Mouse (Mus musculus): ENCODE measurements around the gene Atg16l2.

Atg16l2 gene

DNA sequence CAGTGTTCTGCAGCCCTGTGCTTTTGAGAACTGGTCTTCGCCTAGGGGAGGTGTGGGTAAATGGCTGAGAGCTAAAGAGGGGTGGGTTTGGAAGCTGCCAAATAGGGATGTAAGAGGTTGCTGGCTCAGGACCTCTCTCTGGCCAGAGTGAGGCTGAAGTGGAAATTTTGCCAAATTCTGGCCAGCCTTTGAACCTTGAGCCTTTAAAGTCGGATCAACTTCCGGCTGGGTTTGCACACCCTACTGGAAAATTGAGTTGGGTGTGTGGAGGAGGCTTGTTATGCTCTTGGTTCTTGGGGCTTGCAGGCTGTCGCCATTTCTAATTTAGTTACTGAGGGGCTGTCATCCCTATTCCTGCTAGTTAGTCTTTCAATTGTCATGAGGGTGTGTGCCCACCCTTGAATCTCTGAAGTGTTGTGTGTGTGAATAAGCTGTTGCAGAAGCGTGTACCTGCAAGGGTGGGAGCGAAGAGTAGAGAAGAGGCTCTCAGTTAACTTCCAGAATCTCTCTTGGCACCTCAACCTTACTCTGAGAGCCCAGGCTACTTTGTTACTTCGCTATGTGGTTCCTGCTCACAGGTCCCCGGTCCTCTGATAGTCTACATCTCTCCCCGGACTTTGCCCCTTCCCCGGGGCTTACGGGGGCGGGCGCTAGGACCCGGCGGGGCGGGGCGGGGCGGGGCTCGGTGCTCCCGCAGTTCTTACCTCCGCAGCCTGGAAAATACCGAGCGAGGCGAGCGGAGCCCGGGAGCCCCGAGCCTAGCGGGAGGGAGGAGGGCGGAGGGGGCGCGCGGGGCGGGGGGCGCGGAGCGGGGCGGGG is 18.6 kb upstream of the Atg16l2 start:
- DNase-seq, result peak; percentile 49

DNA sequence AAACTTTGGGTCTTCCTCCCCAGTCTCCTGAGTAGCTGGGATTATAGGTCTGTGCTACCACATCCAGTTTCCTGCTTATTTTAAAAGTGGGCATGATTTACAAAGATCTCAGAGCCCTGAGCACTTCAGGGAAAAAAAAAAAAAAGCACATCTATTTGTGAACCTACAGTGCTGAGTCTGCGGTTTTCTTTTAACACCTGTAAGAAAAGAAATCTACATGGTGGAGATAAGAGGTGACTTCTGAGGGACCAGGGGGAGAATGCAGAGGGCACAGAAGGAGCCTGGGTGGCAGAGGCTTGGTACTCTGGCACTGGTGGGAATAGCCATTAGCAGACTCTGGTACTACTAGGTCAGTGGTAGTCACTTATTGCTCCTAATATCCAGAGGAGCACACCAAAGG is 17.7 kb upstream of the Atg16l2 start:
- DNase-seq, result no peak

DNA sequence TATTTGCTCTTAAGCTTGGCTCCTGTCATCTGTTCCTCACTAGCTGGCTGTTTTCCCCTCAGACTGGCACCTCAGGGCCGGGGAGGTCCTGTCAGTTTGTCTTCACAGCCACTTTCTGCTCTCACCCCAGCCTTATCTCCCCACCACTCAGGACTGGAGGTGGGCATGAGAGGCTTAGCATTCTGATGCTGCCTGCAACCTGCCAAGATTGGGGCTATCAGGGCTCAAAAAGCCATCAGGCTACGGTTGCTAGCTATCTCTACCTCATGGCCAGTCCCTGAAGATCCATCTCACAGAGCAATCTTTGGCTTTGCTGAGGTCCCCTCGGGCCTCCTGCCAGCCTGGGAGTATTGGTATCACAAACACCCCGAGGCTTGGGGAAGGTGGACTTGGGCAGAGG is 16.8 kb upstream of the Atg16l2 start:
- DNase-seq, result no peak

DNA sequence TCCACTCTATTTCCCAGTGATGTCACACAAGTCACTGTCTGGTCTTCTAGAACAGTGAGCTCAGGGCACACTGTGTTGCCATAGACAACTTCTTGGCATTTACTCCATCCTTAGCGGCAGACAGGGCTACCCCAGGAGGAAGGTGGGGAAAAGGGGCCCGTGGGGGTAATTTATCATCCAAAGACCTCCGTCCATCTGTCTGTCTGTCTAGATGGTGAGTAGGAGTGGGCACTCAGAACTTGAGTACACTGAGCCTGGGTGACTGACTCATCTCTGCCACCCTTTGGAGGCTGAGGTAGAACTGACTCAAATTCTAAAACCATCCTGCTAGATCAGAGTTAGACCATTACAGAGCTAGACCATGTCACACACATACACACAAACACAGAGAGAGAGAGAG is 15.0 kb upstream of the Atg16l2 start, which contains the start of gene Stard10:
Gene Stard10, plus strand, starts transcription at position 73 of the 400 bp plus-strand sequence.
- no peak for DNase-seq

DNA sequence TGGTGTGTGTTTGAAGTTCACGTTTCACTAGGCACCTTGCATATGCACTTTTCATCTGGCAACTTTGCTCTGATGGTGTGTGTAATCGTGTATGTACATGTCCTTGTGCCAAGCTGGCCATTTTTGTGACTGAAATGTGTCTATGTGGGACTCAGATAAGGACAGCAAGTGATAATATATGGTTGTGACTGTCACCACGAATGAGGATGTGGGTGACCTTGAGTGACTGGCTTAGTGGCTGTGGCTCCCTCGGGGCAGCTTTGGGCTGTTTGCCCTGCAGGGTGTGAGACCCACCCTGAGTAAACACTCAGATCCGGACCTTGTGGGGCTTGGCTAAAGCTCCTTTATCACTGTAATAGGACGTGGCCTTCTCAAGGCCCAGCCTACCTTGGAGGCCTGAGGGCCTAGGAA is 14.5 kb upstream of the Atg16l2 start:
- no peak for DNase-seq

DNA sequence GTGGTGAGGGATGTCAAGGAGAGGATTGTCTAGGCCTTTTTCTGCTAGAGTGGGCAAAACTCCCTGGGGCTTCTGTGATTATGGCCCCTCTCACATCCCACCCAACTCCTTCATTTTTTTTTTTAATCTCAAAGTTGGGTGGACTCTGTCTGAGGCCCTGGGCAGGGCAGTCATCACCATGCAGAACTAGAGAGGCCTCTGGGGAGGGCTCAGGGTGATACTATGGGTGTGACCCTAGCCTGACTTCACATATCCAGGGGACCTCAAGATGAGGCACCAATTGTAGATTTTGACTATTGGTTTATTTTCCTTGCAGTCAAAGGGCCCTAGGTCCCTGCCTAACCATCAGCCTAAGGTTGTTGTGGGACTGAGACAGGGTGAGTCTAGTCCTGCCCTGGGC is 13.6 kb upstream of the Atg16l2 start:
- no peak for DNase-seq

DNA sequence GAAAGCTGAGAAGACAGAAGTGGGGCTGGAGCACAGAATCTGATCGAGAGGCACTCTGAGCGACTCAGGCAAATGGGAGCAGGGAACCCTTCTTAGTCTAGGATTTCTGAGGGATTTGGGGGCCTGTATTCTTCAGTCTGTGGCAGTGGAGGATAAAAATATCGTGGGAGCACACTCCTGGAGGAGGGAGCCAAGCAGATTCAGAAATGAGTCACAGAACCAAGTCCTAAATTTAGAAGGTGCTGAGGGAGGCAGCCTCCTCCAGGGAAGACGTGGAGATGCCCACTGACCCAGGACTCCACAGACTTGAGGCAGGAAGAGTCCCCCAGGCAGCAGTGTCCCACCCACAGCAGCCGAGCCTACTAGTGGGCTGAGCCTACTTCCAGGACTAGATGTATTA is 12.3 kb upstream of the Atg16l2 start:
- DNase-seq, result peak; percentile 86

DNA sequence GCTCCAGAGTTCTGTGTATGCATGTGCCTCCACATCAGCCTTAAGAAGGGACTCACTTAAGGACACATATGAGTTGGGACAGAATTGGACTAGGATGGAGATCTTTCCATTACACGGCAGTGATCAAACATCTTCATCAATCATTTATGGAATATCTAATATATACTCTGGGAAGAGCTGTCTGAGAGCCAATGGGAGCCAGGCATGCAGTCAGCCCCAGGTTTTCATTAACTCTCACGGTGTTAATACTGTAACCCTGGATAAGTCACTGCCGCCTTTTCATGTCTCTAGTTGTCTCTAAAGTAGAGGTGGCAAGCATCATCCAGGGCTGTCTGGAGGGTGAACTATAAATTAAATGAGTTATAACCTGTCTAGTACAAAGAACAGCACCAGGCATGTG is 11.0 kb upstream of the Atg16l2 start:
- no peak for DNase-seq

DNA sequence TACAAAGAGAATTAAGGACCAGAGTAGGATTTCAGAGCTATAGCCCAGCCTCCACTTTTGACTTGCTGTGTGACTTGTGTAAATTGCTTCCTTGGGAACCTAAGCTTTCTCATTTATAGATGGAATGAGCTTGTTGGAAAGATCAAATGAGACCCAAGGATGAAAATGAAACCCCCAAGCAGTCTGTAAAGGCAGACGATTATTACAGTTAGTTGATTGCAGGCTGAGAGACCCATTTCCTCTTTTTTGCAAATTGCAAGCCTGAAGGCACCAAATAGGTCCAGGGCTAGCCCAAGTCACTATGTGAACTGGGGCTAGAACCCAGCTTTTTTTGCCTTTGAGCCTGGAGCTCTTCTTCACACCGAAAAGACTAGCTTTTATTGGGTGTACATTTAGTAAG is 9.0 kb upstream of the Atg16l2 start:
- DNase-seq, result no peak

DNA sequence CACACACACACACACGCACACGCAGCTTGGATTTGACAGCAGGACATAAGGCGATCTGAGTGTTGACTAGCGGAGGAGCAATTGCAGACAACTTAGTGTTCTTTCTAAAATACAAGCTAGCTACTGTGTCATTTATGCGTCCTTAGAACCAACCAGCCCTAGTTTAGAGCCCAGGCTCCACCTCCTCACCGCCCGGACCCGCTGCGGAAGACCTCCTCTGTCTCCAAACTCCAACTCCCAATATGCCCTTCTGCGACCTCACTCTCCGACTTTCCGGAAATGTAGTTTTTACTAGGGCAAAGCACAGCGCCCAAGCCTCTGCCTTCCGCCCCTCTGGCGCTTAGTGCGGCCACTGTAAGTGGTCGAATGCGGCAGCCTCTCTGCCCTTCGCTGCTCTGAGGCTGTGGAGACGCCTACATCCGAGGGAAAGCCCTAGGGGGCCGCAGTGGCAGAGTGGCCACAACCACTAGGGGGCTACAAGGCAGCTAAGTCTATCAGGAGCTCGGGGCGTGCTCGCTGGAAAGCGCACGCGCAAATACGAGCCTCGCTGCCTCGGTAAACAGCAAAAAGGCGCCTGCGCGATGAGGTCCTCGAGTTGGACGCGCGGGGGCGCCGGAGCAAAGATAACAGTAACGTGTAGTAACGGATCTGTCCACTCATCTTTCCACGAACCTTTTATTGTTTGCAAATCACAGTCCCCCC is 8.4 kb upstream of the Atg16l2 start:
- DNase-seq, result peak; percentile 98

DNA sequence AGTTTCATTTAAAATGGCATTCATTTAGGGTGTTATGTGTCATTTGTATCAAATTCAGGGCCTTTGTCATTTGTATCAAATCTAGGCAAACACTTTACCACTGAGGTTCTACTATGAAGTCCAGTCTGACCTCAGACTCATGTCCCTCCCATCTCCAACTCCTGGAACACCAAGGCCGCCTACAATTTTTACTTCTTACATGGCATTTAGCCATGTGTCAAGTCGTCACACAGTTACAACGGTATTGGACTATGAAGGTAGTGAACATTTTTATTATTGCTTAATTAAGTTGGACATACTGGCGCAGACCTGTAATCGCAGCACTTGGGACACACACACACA is 7.9 kb upstream of the Atg16l2 start:
- DNase-seq, result no peak

DNA sequence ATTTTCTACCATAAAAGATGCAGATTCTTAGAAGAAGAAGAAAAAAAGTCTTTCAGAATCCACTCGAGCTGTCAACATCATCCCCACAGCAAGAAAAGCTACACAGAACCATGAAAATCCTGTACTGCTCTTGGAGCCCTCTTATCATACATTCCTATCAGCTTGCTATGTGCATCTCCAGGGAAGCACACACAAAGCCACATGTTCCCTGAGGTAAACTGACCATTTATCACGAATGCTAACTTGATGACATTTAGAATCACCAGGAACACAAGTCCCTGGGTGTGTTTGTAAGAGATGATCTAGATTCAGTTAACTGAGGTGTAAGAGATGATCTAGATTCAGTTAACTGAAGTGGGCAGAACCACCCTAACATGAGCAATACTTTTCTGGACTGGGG is 4.8 kb upstream of the Atg16l2 start:
- DNase-seq, result no peak

DNA sequence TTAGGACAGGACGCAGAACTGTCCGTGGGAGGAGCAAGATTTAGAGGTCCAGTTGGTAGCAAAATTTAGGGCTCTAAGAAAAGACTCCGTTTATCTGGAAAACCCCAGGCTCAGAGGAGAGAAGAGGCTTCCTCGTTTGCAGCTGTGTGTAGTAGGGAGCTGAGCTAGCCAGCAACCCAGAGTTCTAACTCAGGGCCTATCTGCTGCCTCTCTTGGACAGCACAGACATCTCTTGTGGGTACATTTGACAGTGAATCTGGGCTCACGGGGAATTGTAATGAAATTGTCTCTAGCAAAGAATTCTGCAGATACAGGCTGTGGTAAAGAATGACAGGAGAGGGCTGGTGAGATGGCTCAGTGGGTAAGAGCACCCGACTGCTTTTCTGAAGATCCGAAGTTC is 640 bp upstream of the Atg16l2 start:
- DNase-seq, result no peak

DNA sequence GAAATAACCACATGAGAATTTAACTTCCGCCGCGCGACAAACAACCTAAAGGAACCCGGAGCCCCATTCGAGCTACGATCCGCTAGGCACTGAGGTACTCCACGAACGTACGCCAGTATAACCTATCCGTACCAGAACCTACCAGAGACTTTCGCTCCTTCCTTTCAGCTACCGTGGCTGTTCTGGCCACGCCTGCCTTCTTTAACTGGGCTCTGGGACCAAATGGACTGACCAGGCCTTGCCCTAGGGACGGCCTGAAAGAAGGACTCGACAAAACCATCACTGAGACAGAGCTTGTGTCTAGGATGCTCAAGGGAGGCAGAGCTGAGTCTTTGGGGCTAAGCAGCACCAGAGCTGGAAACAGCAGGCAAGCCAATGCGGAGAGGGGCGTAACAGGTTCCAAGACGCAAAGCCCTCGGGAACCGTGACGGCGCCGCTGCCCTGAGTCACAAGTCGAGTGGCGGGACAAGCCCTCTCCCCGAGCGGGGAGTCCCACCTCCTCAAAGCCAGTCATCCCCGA is 630 bp downstream of the Atg16l2 start:
- DNase-seq, result no peak

DNA sequence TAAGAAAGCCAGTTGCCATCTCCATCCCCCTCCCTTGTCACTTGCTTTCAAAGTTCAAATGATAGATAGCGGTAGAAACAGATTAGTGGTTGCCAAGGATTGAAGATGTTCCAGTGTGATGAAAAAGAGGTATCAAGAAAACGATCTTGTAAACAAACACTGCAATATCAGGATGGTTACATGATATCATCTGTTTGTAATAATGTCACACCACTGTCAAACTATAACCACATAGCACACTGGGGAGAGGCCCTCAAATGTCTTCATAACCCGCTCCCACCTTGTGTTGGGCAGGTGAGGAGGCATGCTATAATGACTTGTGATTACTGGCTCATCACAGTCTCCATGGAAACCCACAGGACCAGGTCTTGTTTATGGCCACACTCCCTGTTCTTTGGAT is 3.7 kb downstream of the Atg16l2 start:
- DNase-seq, result no peak

DNA sequence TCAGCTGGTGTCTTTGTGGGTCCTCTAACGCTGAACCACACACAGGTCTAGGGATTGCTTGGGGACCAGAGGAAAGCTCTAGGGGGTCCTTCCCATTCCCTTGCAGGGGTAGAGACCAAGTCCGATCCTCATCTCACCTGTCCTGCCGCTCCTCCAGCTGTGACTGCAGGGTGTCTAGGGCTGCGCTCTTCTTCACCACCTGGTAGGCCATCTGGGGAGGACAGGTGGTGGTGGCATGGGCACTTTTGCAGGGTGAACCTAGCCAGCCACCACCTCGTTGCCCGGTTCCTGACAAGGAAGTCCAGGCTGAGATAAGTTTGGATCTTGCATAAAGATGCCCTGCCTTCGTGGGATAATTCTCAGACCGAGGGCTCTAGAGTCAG is 5.0 kb downstream of the Atg16l2 start:
- DNase-seq, result no peak

DNA sequence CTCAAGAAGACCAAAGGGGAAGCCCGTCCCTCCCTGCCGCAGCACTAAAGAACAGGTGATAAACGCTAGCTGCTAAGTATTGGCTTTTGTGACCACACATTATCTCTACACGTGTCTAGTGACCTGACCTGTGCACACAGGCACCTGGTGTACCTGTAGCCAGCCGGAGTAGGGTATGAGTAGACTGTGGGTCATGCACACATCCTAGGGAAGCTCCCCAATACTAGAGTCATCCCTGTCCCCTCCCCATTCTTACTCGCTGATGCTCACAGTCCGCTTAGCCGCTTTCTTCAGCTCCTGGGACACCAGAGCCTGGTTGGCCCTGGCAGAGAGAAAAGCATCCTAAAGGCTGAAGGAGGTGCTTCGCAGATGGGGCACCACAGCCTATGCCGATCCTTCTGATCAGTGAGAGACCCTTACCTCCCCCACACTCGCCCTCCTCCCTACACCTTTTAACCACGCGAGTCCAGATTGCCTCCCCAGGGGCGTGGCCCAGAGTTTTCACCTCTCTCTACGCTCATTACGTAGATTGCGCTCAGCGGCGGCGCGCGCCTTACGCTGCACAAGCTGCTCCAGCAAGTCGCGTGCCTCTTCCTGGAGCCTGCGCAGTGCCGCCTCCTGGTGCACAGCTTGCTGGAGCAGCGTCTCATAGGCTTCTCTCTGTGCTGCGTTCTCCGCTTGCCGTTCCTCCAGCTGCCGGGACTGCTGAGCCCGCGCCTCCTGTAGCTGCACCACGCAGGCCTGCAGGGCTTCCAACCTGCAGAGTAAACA is 5.6 kb downstream of the Atg16l2 start:
- peak; percentile 93 for DNase-seq

DNA sequence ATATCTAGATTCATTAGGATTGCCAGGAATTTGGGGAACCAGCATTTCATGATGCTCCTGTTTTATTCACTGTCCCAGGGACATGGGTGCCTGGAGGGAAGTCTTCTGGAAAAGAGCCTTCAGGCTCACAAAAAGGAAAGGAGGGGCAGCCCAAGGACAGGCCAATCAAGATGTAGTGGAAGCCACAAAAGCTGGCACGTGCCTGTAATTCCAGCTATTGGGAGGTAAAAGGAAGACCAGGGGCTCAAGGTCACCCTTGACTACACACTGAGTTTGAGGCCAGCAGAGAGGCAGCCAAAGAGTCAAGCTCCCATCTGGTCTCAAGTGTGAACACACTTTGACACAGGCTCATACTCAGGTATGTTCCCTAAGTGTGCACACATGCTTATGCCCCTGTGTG is 6.6 kb downstream of the Atg16l2 start:
- DNase-seq, result no peak

DNA sequence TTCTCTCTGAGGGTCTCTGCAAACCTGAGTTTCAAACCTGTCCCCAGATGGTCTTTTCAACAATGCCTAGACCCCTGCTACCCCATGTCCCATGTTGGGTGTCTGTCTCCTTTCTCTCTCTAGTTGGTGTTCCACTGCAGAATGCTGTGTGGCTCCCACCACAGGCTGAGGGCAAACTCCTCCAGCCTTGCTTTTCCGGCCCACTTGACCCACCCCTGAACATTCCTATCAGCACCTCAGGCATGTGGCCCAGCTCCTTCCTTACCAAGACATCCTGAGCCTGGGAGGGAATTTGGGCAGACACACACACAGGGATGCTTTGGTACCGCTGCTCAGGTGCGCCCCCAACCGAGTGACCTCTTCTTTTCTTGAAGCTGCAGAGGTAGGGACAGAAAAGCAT is 8.4 kb downstream of the Atg16l2 start:
- no peak for DNase-seq

DNA sequence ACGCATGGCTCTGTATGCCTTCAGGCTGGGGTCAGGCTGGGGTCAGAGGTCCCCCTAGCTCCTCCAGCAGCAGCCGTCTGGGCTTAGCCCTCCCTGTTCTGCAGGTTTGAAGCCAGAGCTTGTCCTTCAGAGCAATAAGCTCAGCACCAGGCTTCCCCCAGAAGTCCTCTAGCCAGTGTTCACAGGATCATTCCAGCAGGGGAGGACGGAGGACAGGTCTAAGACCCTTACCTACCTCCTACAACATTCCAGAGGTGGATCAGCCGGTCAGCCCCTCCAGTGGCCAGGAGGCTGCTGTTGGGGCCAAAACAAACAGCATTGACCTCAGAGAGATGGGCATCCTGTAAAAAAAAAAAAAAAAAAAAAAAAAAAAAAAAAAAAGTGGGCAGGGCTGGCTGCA is 8.9 kb downstream of the Atg16l2 start:
- DNase-seq, result no peak

DNA sequence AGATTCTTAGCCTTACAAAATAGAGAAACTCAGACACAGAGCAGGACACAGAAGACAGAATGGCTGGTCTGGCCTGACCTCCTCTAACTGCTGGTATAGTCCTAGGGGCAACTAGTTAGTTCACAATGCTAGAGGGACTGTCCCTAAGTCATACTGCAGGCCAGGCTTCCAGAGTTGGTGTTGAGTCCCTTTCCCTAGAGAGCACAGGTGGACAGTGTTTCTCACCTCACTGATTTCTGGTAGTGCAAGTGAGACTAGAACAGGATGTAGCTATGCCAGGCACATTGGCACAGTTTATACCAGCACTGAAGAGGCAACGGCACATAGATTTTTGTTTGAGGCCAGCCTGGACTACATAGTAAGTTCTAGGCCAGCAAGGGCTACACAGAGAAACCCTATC is 9.4 kb downstream of the Atg16l2 start:
- DNase-seq, result no peak

DNA sequence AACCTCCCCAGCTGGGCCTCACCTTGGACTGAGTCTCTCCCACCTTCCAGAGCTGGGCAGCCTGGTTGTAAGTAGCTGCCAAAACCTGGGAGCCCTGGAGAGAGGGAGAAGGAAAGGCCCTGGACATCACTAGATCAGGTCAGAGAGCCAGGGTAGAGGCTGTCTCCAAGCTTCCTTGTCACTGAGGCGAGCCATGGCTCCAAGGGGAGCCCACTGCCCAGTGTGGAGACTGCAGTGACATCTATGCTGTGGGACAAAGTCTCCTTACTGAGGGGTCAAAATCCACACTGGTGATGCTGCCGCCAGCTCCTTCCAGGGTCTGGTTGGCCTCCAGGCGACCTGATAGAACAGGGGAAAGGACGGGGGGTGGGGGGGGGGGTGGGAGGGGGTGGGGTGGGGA is 10.0 kb downstream of the Atg16l2 start:
- DNase-seq, result no peak

DNA sequence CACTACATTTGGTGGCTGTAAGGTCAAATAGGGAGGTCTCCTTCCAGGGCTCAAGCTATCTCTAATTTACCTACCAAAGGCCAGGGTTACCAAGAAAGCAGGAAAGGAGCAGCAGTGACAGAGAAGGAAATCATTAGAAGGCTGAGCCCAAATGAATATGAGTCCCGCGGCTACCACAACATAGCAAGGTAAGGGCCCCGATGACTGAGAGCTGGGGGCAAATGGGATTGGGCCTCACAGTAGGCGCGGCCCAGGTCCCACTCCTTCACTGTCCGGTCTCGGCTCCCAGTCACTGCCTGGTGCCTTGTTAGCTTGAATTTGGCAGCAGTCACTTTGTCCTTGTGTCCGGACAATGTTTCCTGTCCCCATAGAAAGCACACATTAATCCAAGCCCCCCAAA is 10.4 kb downstream of the Atg16l2 start:
- DNase-seq, result no peak

DNA sequence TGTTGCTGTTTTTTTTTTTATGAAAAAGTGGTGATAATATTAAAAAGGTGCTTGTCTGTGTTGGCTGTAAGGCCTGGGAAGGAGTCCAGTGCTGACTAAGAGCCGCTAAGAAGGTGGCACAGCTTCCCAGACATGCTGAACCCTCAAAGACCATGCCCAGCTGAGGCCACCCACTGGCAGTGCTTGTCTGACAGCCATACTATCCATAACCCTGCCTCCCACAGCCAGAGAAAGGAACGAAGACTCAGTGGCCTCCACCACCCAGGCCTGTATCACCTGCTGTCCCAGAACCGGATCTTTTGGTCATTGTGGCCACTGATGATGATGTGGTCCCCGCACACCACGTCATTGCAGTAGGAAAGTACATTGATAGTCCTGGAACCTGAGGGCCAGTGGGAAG is 10.8 kb downstream of the Atg16l2 start:
- no peak for DNase-seq

Measured in right cerebral cortex, adult 18-20 months (tissue).